Comparison of ENCODE assay signal across 25 mouse cellular contexts in the genomic region with DNA sequence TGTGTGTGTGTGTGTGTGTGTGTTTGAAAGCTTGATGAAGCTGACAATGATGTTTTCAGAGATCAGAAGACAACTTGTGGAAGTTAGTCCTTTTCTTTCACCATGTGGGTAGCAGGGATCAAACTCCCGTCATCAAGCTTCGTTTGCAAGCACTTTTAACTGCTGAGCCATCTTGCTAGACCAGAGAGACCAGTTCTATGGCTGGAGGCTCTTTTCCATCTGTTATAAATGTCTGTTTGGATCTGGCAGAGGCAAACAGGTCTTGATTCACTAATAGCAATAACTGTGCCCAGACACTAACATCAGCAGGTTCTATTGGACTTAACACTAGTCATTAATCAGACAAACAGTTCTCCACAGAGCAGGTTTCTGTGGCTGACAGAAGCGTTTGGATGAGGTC.
A peak's percentile ranks its signal among the peaks of the same experiment; 100 is the strongest.
DNase-seq lines count a peak whose midpoint lies in the region; ATAC-seq and TF ChIP-seq lines count a peak whose summit lies in the region.
"Had no signal": no experiment of that assay in that cellular context is flagged by ENCODE, and none has a peak within 500 bp of the region (broad histone marks: within the 10 kb centered on the region; RNA-seq: fewer than 3 reads in every experiment).

No protein-coding gene starts in this region.

- no peaks in the 10 kb centered on the region for H3K36me3 ChIP-seq in hindbrain, postnatal 0 days (ENCODE audit: insufficient read depth, low read length)
- H3K36me3 ChIP-seq in hindbrain, embryonic 12.5 days, result no peaks in the 10 kb centered on the region
- H3K36me3 ChIP-seq in embryonic facial prominence, embryonic 14.5 days (ENCODE audit: control insufficient read depth, insufficient read depth, low read length), result no peaks in the 10 kb centered on the region
- no peaks in the 10 kb centered on the region for H3K36me3 ChIP-seq in limb, embryonic 14.5 days (ENCODE audit: control insufficient read depth, insufficient read depth, low read length)
- H3K36me3 ChIP-seq: forebrain, embryonic 10.5 days; G1E; heart, embryonic 10.5 days; heart, embryonic 15.5 days; hindbrain, embryonic 13.5 days; limb, embryonic 13.5 days; liver, embryonic 12.5 days; midbrain, embryonic 12.5 days; stomach, embryonic 15.5 days had no signal

- H3K27me3 ChIP-seq in hindbrain, postnatal 0 days (ENCODE audit: insufficient read depth, low read length), result no peaks in the 10 kb centered on the region
- no peaks in the 10 kb centered on the region for H3K27me3 ChIP-seq in hindbrain, embryonic 12.5 days
- H3K27me3 ChIP-seq in embryonic facial prominence, embryonic 14.5 days (replicated peaks; ENCODE audit: control insufficient read depth, insufficient read depth, low read length), result no peaks in the 10 kb centered on the region
- H3K27me3 ChIP-seq in limb, embryonic 14.5 days (ENCODE audit: control insufficient read depth, insufficient read depth, low read length), result no peaks in the 10 kb centered on the region
- H3K27me3 ChIP-seq: hindbrain, embryonic 13.5 days; limb, embryonic 13.5 days; liver, embryonic 12.5 days; midbrain, embryonic 12.5 days; stomach, embryonic 15.5 days had no signal

- 63% methylated on average over 3 of the region's 3 CpGs for WGBS in hindbrain, postnatal 0 days
- 75% methylated on average over 3 of the region's 3 CpGs for WGBS in hindbrain, embryonic 12.5 days
- 53% methylated on average over 3 of the region's 3 CpGs for WGBS in embryonic facial prominence, embryonic 14.5 days
- WGBS in limb, embryonic 14.5 days, result 47% methylated on average over 3 of the region's 3 CpGs

- H3K4me2 ChIP-seq in hindbrain, postnatal 0 days (ENCODE audit: low read depth, low read length), result no peak overlapping the region
- H3K4me2 ChIP-seq in hindbrain, embryonic 12.5 days (replicated peaks), result no peak overlapping the region
- no peak overlapping the region for H3K4me2 ChIP-seq in embryonic facial prominence, embryonic 14.5 days (ENCODE audit: low read depth, low read length)
- H3K4me2 ChIP-seq in limb, embryonic 14.5 days (replicated peaks; ENCODE audit: low read depth, low read length, severe bottlenecking), result no peak overlapping the region
- H3K4me2 ChIP-seq: heart, embryonic 15.5 days; hindbrain, embryonic 13.5 days; limb, embryonic 13.5 days; liver, embryonic 12.5 days; midbrain, embryonic 12.5 days; stomach, embryonic 15.5 days had no signal

- no peaks in the 10 kb centered on the region for H3K9me3 ChIP-seq in hindbrain, postnatal 0 days (ENCODE audit: low read length)
- no peaks in the 10 kb centered on the region for H3K9me3 ChIP-seq in hindbrain, embryonic 12.5 days (replicated peaks)
- no peaks in the 10 kb centered on the region for H3K9me3 ChIP-seq in embryonic facial prominence, embryonic 14.5 days (ENCODE audit: control insufficient read depth, low read length)
- no peaks in the 10 kb centered on the region for H3K9me3 ChIP-seq in limb, embryonic 14.5 days (ENCODE audit: control insufficient read depth, low read length)
- H3K9me3 ChIP-seq: forebrain, embryonic 10.5 days; G1E; heart, embryonic 10.5 days; heart, embryonic 15.5 days; hindbrain, embryonic 13.5 days; limb, embryonic 13.5 days; liver, embryonic 12.5 days; midbrain, embryonic 12.5 days; stomach, embryonic 15.5 days had no signal

- no peaks in the 10 kb centered on the region for H3K4me1 ChIP-seq in hindbrain, postnatal 0 days (ENCODE audit: insufficient read depth, low read length)
- H3K4me1 ChIP-seq in hindbrain, embryonic 12.5 days, result no peaks in the 10 kb centered on the region
- no peaks in the 10 kb centered on the region for H3K4me1 ChIP-seq in embryonic facial prominence, embryonic 14.5 days (ENCODE audit: control insufficient read depth, insufficient read depth, low read length)
- H3K4me1 ChIP-seq in limb, embryonic 14.5 days (ENCODE audit: control insufficient read depth, insufficient read depth, low read length), result no peaks in the 10 kb centered on the region
- H3K4me1 ChIP-seq: forebrain, embryonic 10.5 days; heart, embryonic 10.5 days; heart, embryonic 15.5 days; hindbrain, embryonic 13.5 days; limb, embryonic 13.5 days; liver, embryonic 12.5 days; megakaryocyte, embryonic 14.5 days; midbrain, embryonic 12.5 days; stomach, embryonic 15.5 days had no signal

- DNase-seq in adrenal gland, adult 8-10 months, result peak; percentile 1
- DNase-seq in adrenal gland, postnatal 25 days, result no peak
- DNase-seq in hindbrain, postnatal 0 days (ENCODE audit: low spot score), result peak; percentile 3
- DNase-seq in embryonic facial prominence, embryonic 14.5 days (ENCODE audit: low spot score), result peak; percentile 67
- peak; percentile 32 for DNase-seq in limb, embryonic 14.5 days (ENCODE audit: low spot score)
- DNase-seq in heart, postnatal 4 days, result no peak
- DNase-seq: cerebellum, adult 9-11 months; gastrocnemius, postnatal 10 days; heart, adult 11 months; kidney, postnatal 25 days; liver, postnatal 0 days; lung, postnatal 4 days had no signal

- no peak for TF ChIP-seq POLR2A in limb, embryonic 14.5 days (IDR thresholded peaks at IDR 0.05; ENCODE audit: borderline replicate concordance, extremely low read depth, insufficient read depth, insufficient read length)

- H3K27ac ChIP-seq in hindbrain, postnatal 0 days, result no peak overlapping the region
- no peak overlapping the region for H3K27ac ChIP-seq in hindbrain, embryonic 12.5 days
- no peak overlapping the region for H3K27ac ChIP-seq in embryonic facial prominence, embryonic 14.5 days (replicated peaks; ENCODE audit: low read depth, low read length)
- no peak overlapping the region for H3K27ac ChIP-seq in limb, embryonic 14.5 days (replicated peaks; ENCODE audit: low read depth, low read length)
- H3K27ac ChIP-seq: forebrain, embryonic 10.5 days; heart, embryonic 10.5 days; heart, embryonic 15.5 days; hindbrain, embryonic 13.5 days; limb, embryonic 13.5 days; liver, embryonic 12.5 days; midbrain, embryonic 12.5 days; stomach, embryonic 15.5 days had no signal

- ATAC-seq in hindbrain, postnatal 0 days, result no peak
- no peak for ATAC-seq in hindbrain, embryonic 12.5 days (ENCODE audit: low FRiP score)
- ATAC-seq in embryonic facial prominence, embryonic 14.5 days (ENCODE audit: low read depth), result no peak
- no peak for ATAC-seq in limb, embryonic 14.5 days (ENCODE audit: low FRiP score, low read depth)
- ATAC-seq: forebrain, embryonic 16.5 days; intestine, postnatal 0 days; liver, embryonic 12.5 days; liver, postnatal 0 days had no signal

- no peak overlapping the region for H3K9ac ChIP-seq in hindbrain, postnatal 0 days (replicated peaks; ENCODE audit: low read length)
- H3K9ac ChIP-seq in hindbrain, embryonic 12.5 days, result no peak overlapping the region
- H3K9ac ChIP-seq in embryonic facial prominence, embryonic 14.5 days (ENCODE audit: low read depth, low read length), result no peak overlapping the region
- no peak overlapping the region for H3K9ac ChIP-seq in limb, embryonic 14.5 days (ENCODE audit: low read depth, low read length, severe bottlenecking)
- H3K9ac ChIP-seq: heart, embryonic 15.5 days; hindbrain, embryonic 13.5 days; limb, embryonic 13.5 days; liver, embryonic 12.5 days; liver, postnatal 0 days; midbrain, embryonic 12.5 days; stomach, embryonic 15.5 days had no signal

- no peak for TF ChIP-seq CTCF in hindbrain, postnatal 0 days (IDR thresholded peaks at IDR 0.05; ENCODE audit: low read depth)

- no peak overlapping the region for H3K4me3 ChIP-seq in hindbrain, postnatal 0 days (ENCODE audit: low read length)
- H3K4me3 ChIP-seq in hindbrain, embryonic 12.5 days, result no peak overlapping the region
- no peak overlapping the region for H3K4me3 ChIP-seq in embryonic facial prominence, embryonic 14.5 days (ENCODE audit: low read depth, low read length)
- no peak overlapping the region for H3K4me3 ChIP-seq in limb, embryonic 14.5 days (replicated peaks; ENCODE audit: low read length)
- H3K4me3 ChIP-seq: forebrain, embryonic 10.5 days; heart, embryonic 10.5 days; heart, embryonic 15.5 days; hindbrain, embryonic 13.5 days; limb, embryonic 13.5 days; liver, embryonic 12.5 days; megakaryocyte, embryonic 14.5 days; midbrain, embryonic 12.5 days; stomach, embryonic 15.5 days had no signal

Comparison
In these comparisons a context has a peak if more than half of its experiments do, and no peak if none do; other contexts are left out.
1. DNase-seq: peak in adrenal gland, adult 8-10 months (single experiment), hindbrain, postnatal 0 days (single experiment), embryonic facial prominence, embryonic 14.5 days (single experiment) and limb, embryonic 14.5 days (single experiment); none in adrenal gland, postnatal 25 days (single experiment) and heart, postnatal 4 days (single experiment).